Mouse (Mus musculus) brown adipose tissue, adult 24 weeks (tissue): ENCODE measurements around the gene Syt8. TPM values are rescaled to one million over a fixed set of nuclear protein-coding genes. Genes with fewer than 3 reads are reported as not detected.

ENCODE experiments used
- H3K27ac ChIP-seq: fragments of 200-500 bp; replicated peaks from 2 replicates; pipeline ENCODE4 v1.5.1; 2012; ENCODE audit warnings: low read depth, mild to moderate bottlenecking, low read length
- H3K4me1 ChIP-seq: fragments of 200-500 bp; 2 replicates; pipeline ENCODE4 v1.6.1; 2012; ENCODE audit warnings: low read length, mixed read lengths; ENCODE audit not compliant: control insufficient read depth, insufficient read depth, insufficient read length
- H3K4me3 ChIP-seq: fragments of 200-500 bp; 2 replicates; pipeline ENCODE4 v1.5.1; 2012; ENCODE audit warnings: low read depth, mild to moderate bottlenecking, low read length, moderate library complexity; ENCODE audit not compliant: insufficient read depth
- polyA plus RNA-seq: library from polyadenylated mRNA; stranded (reverse); fragments of >200 nt; gene quantifications from 2 replicates; pipeline ENCODE4 v1.2.4, GENCODE M21; 2012; ENCODE audit not compliant: missing spikeins, insufficient read depth, insufficient read length

The Syt8 gene
- polyA plus RNA-seq, 1 experiment = not detected

GRCm38 (mm10) chr7:142471414-142471861 is 36.8 kb downstream of the Syt8 start:
- no peak overlapping the region for H3K27ac ChIP-seq
- no peak overlapping the region for H3K4me3 ChIP-seq
- peaks cover 2% of the 10 kb centered on the region; the same call in 1 of the 2 replicates for H3K4me1 ChIP-seq

GRCm38 (mm10) chr7:142471884-142472570 is 37.4 kb downstream of the Syt8 start:
- H3K4me3 ChIP-seq = no peak overlapping the region

GRCm38 (mm10) chr7:142472936-142473335 is 38.3 kb downstream of the Syt8 start:
- Histone ChIP-seq H3K27ac (no peak overlapping the region), H3K4me3 (no peak overlapping the region), H3K4me1 (peaks cover 2% of the 10 kb centered on the region; the same call in 1 of the 2 replicates)

More at GRCm38 (mm10) chr7:142471884-142472570, 37.4 kb downstream of the Syt8 start:
- peaks cover 2% of the 10 kb centered on the region; the same call in 1 of the 2 replicates for H3K4me1 ChIP-seq
- H3K27ac ChIP-seq = no peak overlapping the region

GRCm38 (mm10) chr7:142473476-142473875 is 38.8 kb downstream of the Syt8 start:
- Histone ChIP-seq H3K27ac (no peak overlapping the region), H3K4me3 (no peak overlapping the region)

GRCm38 (mm10) chr7:142474799-142475198 is 40.1 kb downstream of the Syt8 start:
- Histone ChIP-seq H3K4me3 (peak overlapping the region; percentile 50; the same call in 1 of the 2 replicates), H3K27ac (no peak overlapping the region; the same call in 1 of the 2 replicates), H3K4me1 (peaks cover 2% of the 10 kb centered on the region; the same call in 1 of the 2 replicates)

More at GRCm38 (mm10) chr7:142473476-142473875, 38.8 kb downstream of the Syt8 start:
- H3K4me1 ChIP-seq = peaks cover 2% of the 10 kb centered on the region; the same call in 1 of the 2 replicates

- peak overlapping the region; percentile 37 for H3K27ac ChIP-seq
- H3K4me1 ChIP-seq = peaks cover 1% of the 10 kb centered on the region; the same call in 1 of the 2 replicates
- peak overlapping the region; percentile 50 for H3K4me3 ChIP-seq
These were observed 41.0 kb downstream of the Syt8 start for GRCm38 (mm10) chr7:142475641-142476040.

- Histone ChIP-seq H3K4me3 (peak overlapping the region; percentile 50), H3K27ac (peak overlapping the region; percentile 3), H3K4me1 (no peaks in the 10 kb centered on the region)
These were observed 41.6 kb downstream of the Syt8 start for GRCm38 (mm10) chr7:142476271-142476670.

GRCm38 (mm10) chr7:142476795-142477452 is 42.3 kb downstream of the Syt8 start:
- Histone ChIP-seq H3K4me1 (no peaks in the 10 kb centered on the region), H3K27ac (peak overlapping the region; percentile 3), H3K4me3 (peak overlapping the region; percentile 50)

- peak overlapping the region; percentile 50 for H3K4me3 ChIP-seq
- 0 out of 2 replicates have a peak overlapping the region, but pooled peaks have one; percentile 28 for H3K27ac ChIP-seq
- H3K4me1 ChIP-seq = no peaks in the 10 kb centered on the region
These were observed 43.4 kb downstream of the Syt8 start for GRCm38 (mm10) chr7:142478001-142478400.

GRCm38 (mm10) chr7:142478574-142478973 is 43.9 kb downstream of the Syt8 start:
- 0 out of 2 replicates have a peak overlapping the region, but pooled peaks have one; percentile 28 for H3K27ac ChIP-seq
- no peaks in the 10 kb centered on the region for H3K4me1 ChIP-seq
- peak overlapping the region; percentile 50; the same call in 1 of the 2 replicates for H3K4me3 ChIP-seq

- Histone ChIP-seq H3K27ac (no peak overlapping the region), H3K4me1 (no peaks in the 10 kb centered on the region)
These were observed 44.7 kb downstream of the Syt8 start for GRCm38 (mm10) chr7:142479307-142479706.

GRCm38 (mm10) chr7:142479886-142480285 is 45.2 kb downstream of the Syt8 start:
- H3K27ac ChIP-seq = no peak overlapping the region
- H3K4me1 ChIP-seq = no peaks in the 10 kb centered on the region
- H3K4me3 ChIP-seq = no peak overlapping the region

More at GRCm38 (mm10) chr7:142479307-142479706, 44.7 kb downstream of the Syt8 start:
- no peak overlapping the region for H3K4me3 ChIP-seq

GRCm38 (mm10) chr7:142480661-142481060 is 46.0 kb downstream of the Syt8 start:
- no peak overlapping the region for H3K4me3 ChIP-seq
- peak overlapping the region; percentile 20; the same call in 1 of the 2 replicates for H3K27ac ChIP-seq
- no peaks in the 10 kb centered on the region for H3K4me1 ChIP-seq

GRCm38 (mm10) chr7:142481186-142481567 is 46.5 kb downstream of the Syt8 start:
- H3K27ac ChIP-seq = peak overlapping the region; percentile 20; the same call in 1 of the 2 replicates
- H3K4me1 ChIP-seq = no peaks in the 10 kb centered on the region
- H3K4me3 ChIP-seq = no peak overlapping the region

- no peak overlapping the region for H3K4me3 ChIP-seq
These were observed 47.1 kb downstream of the Syt8 start for GRCm38 (mm10) chr7:142481568-142482255.

More at GRCm38 (mm10) chr7:142481568-142482255, 47.1 kb downstream of the Syt8 start:
- Histone ChIP-seq H3K27ac (peak overlapping the region; percentile 59), H3K4me1 (no peaks in the 10 kb centered on the region)
